Mouse (Mus musculus): ENCODE data around the gene Pi4k2a. TPM values are rescaled to one million over a fixed set of nuclear protein-coding genes. Genes with fewer than 3 reads are reported as not detected.
A peak's percentile ranks its signal among the peaks of the same experiment; 100 is the strongest.

Gene Pi4k2a
- polyA plus RNA-seq, 1 experiment from 2014 or later, result 14.5 TPM

GRCm38 (mm10) chr19:42167489-42167888 is 77.2 kb downstream of the Pi4k2a start:
- WGBS, result 60% methylated on average over 9 of the region's 9 CpGs
- Histone ChIP-seq H3K27me3 (replicated peaks) (peaks cover 41% of the 10 kb centered on the region), H3K4me2 (no peak overlapping the region), H3K27ac (replicated peaks) (no peak overlapping the region), H3K4me1 (peaks cover 25% of the 10 kb centered on the region), H3K9me3 (no peaks in the 10 kb centered on the region), H3K4me3 (no peak overlapping the region), H3K36me3 (no peaks in the 10 kb centered on the region), H3K9ac (no peak overlapping the region)
- no peak for ATAC-seq (ENCODE audit: extremely low read depth, insufficient number of reproducible peaks, low FRiP score, low TSS enrichment)

GRCm38 (mm10) chr19:42169322-42169975 is 79.2 kb downstream of the Pi4k2a start:
- 51% methylated on average over 10 of the region's 10 CpGs for WGBS
- peak overlapping the region; percentile 89 for H3K4me2 ChIP-seq
- H3K27me3 ChIP-seq (replicated peaks), result peaks cover 38% of the 10 kb centered on the region
- peak overlapping the region; percentile 77; the same call in 1 of the 2 replicates for H3K4me3 ChIP-seq
- no peaks in the 10 kb centered on the region for H3K36me3 ChIP-seq
- H3K27ac ChIP-seq (replicated peaks), result no peak overlapping the region
- no peak for ATAC-seq (ENCODE audit: extremely low read depth, insufficient number of reproducible peaks, low FRiP score, low TSS enrichment)
- no peaks in the 10 kb centered on the region for H3K9me3 ChIP-seq
- peaks cover 27% of the 10 kb centered on the region for H3K4me1 ChIP-seq
- H3K9ac ChIP-seq, result no peak overlapping the region

DNA sequence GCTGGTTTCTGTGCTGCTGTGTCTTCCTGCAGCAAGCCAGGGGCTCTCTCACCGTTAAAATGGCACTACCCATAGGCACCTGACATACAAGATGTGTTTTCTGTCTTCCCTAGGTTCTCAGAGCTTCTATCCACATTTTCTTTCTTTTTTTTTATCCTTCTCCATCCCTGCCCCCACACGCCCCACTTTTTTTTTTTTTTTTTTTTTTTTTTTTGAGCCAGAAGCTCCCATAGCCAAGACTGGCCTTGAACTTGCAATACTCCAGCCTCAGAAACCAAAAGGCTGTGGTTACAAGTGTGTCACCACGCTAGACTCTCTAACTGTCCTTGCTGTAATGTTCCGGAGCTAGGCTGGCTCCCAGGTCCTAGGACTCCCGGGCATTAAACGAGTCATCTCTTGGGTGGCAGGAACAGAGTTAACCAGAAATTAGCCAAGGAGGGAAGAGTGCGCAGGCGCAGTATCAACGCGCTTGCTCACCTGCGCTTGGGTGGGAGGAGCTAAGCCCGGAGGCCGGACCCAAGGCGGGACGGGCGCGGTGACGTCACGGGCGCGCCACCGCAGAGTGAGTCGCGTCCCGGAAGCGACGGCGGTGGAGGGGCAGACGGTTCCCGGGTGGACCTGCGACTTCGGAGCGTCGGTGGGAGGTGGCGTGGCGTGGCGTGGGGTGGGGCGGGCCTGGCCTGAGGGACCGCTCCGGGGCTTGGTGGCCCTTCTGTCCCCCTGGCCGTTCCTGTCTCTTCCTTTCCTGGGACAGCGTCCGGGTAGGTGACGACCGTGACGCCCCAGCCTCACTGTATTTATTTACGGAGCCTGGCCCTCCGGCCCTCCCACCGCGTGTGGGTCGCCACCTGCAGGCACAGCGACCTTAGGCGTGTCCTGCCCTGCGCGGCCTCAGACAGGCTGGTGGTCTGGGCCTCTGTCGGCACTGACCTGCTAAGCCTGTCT is 80.0 kb downstream of the Pi4k2a start:
- ATAC-seq (ENCODE audit: extremely low read depth, insufficient number of reproducible peaks, low FRiP score, low TSS enrichment), result peak; percentile 89
- Histone ChIP-seq H3K9me3 (no peaks in the 10 kb centered on the region), H3K27ac (replicated peaks) (peak overlapping the region; percentile 36), H3K9ac (peak overlapping the region; percentile 88), H3K27me3 (replicated peaks) (peaks cover 31% of the 10 kb centered on the region), H3K4me2 (peak overlapping the region; percentile 89), H3K4me3 (peak overlapping the region; percentile 77), H3K4me1 (peaks cover 31% of the 10 kb centered on the region), H3K36me3 (no peaks in the 10 kb centered on the region)
- 2% methylated on average over 56 of the region's 56 CpGs for whole genome bisulfite sequencing

Other genes with a start within 250 kb of the Pi4k2a start
- 1.6 and 2.1 TPM in 2 replicates for gene Frat2, start 242.3 kb upstream of the Pi4k2a start, polyA plus RNA-seq (2015; fragmentation: Nextera tagmentation; extraction: Ambion mirVana)
- gene Rrp12, start 194.3 kb upstream of the Pi4k2a start, polyA plus RNA-seq (2015; fragmentation: Nextera tagmentation; extraction: Ambion mirVana), result 10.4 and 11.8 TPM in 2 replicates
- 780 and 862 TPM in 2 replicates for gene Pgam1, start 178.5 kb upstream of the Pi4k2a start, polyA plus RNA-seq (2015; fragmentation: Nextera tagmentation; extraction: Ambion mirVana)
- 46.5 and 47.1 TPM in 2 replicates for gene Exosc1, start 157.0 kb upstream of the Pi4k2a start, polyA plus RNA-seq (2015; fragmentation: Nextera tagmentation; extraction: Ambion mirVana)
- gene Zdhhc16, start 157.0 kb upstream of the Pi4k2a start, polyA plus RNA-seq (2015; fragmentation: Nextera tagmentation; extraction: Ambion mirVana), result 55.3 and 57.5 TPM in 2 replicates
- 17.2 and 22.1 TPM in 2 replicates for gene Mms19, start 109.3 kb upstream of the Pi4k2a start, polyA plus RNA-seq (2015; fragmentation: Nextera tagmentation; extraction: Ambion mirVana)
- gene Ubtd1, start 108.7 kb upstream of the Pi4k2a start, polyA plus RNA-seq (2015; fragmentation: Nextera tagmentation; extraction: Ambion mirVana), result 12.8 and 14.6 TPM in 2 replicates
- not detected in 2 replicates for gene Ankrd2, start 54.5 kb upstream of the Pi4k2a start, polyA plus RNA-seq (2015; fragmentation: Nextera tagmentation; extraction: Ambion mirVana)
- 0.44 and 1.4 TPM in 2 replicates for gene Hoga1, start 44.9 kb upstream of the Pi4k2a start, polyA plus RNA-seq (2015; fragmentation: Nextera tagmentation; extraction: Ambion mirVana)
- gene 4933411K16Rik, start 38.2 kb upstream of the Pi4k2a start, polyA plus RNA-seq (2015; fragmentation: Nextera tagmentation; extraction: Ambion mirVana), result not detected in 2 replicates
- gene Morn4, start 4.1 kb upstream of the Pi4k2a start, polyA plus RNA-seq (2015; fragmentation: Nextera tagmentation; extraction: Ambion mirVana), result 15.2 and 15.3 TPM in 2 replicates
- gene Avpi1, start 38.6 kb downstream of the Pi4k2a start, polyA plus RNA-seq (2015; fragmentation: Nextera tagmentation; extraction: Ambion mirVana), result 30.6 and 34.2 TPM in 2 replicates
- 7.4 and 7.7 TPM in 2 replicates for gene Marveld1, start 56.9 kb downstream of the Pi4k2a start, polyA plus RNA-seq (2015; fragmentation: Nextera tagmentation; extraction: Ambion mirVana)
- gene Zfyve27, start 73.5 kb downstream of the Pi4k2a start, polyA plus RNA-seq (2015; fragmentation: Nextera tagmentation; extraction: Ambion mirVana), result 20.2 and 22.2 TPM in 2 replicates
- gene Sfrp5, start 111.8 kb downstream of the Pi4k2a start, polyA plus RNA-seq (2015; fragmentation: Nextera tagmentation; extraction: Ambion mirVana), result 4.4 and 5.4 TPM in 2 replicates
- 0.22 and 0.25 TPM in 2 replicates for gene Golga7b, start 157.1 kb downstream of the Pi4k2a start, polyA plus RNA-seq (2015; fragmentation: Nextera tagmentation; extraction: Ambion mirVana)

Measured in heart, embryonic 13.5 days (tissue).